Mouse (Mus musculus): ENCODE results near the gene Ebf1.

Gene Ebf1

GRCm38 (mm10) chr11:45012081-45012480 is 395.0 kb downstream of the Ebf1 start:
- no peak for DNase-seq (ENCODE audit: low read depth, low spot score)

- DNase-seq (ENCODE audit: low read depth, low spot score) = no peak
These were observed 400.4 kb downstream of the Ebf1 start for GRCm38 (mm10) chr11:45017493-45017892.

DNA sequence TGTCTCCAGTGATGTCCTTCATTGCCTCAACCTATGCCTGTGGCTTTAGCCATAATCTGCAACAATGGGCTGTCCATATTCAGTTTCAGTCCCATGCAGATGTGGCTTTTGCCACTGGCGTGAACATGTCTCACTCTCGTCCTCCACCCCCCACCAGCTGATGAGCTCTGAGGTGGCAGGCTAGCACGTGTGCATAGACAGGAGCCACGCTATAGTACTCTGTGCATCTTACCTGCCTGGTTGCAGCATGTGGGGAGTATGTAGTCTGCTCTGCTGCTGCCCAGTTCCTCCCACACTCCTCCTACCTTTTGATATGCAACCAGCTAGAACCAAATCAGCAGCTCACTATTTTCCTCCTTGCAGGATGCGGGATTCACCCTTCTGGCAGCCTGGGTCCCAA is 408.9 kb downstream of the Ebf1 start:
- DNase-seq (ENCODE audit: low read depth, low spot score) = no peak

DNA sequence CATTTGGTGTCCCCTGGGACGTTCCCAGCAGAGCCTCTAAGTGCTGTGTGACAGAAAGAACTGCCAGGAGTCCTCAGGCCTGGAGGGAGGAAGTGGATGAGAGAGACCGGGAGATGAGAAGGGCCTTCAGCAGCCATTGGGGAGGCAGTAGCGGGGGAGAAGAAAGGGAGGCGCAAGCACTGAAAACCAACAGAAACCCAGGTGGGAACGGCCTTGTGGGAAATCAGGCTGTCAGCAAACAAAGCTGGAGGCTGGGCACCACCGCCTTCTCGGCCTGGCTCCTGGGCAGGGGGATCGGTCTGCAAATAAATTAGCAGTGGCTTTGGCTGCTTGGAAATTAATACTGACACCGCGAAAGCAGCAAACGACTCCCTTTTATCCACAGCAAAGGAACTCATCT is 409.6 kb downstream of the Ebf1 start:
- no peak for DNase-seq (ENCODE audit: low read depth, low spot score)

- DNase-seq (ENCODE audit: low read depth, low spot score) = no peak
These were observed 410.0 kb downstream of the Ebf1 start for GRCm38 (mm10) chr11:45027076-45027475.

GRCm38 (mm10) chr11:45055744-45056610 is 438.9 kb downstream of the Ebf1 start:
- DNase-seq (ENCODE audit: low read depth, low spot score) = no peak
